Mouse (Mus musculus) ZHBTc4 (cell line): Measurements from ENCODE around the gene Ralgps1.
A peak's percentile ranks its signal among the peaks of the same experiment; 100 is the strongest.

Experiments
- DNase-seq: peaks from one replicate; pipeline ENCODE4 v3.0.0-alpha.2; 2011; ENCODE audit warnings: low read depth, low spot score

Ralgps1 gene

GRCm38 (mm10) chr2:33280525-33280924 lies 90.8 kb downstream of the Ralgps1 start:
- DNase-seq: no peak

GRCm38 (mm10) chr2:33279758-33280157 lies 91.5 kb downstream of the Ralgps1 start:
- no peak for DNase-seq

- DNase-seq: no peak
Observed at GRCm38 (mm10) chr2:33274719-33275490, 96.4 kb downstream of the Ralgps1 start.

GRCm38 (mm10) chr2:33272665-33273439 lies 98.4 kb downstream of the Ralgps1 start:
- no peak for DNase-seq

GRCm38 (mm10) chr2:33271511-33271910 lies 99.8 kb downstream of the Ralgps1 start:
- no peak for DNase-seq

- no peak for DNase-seq
Observed at GRCm38 (mm10) chr2:33270569-33270968, 100.7 kb downstream of the Ralgps1 start.

GRCm38 (mm10) chr2:33269132-33269493 lies 102.2 kb downstream of the Ralgps1 start:
- no peak for DNase-seq

- DNase-seq: peak; percentile 33
Observed at GRCm38 (mm10) chr2:33268384-33269131, 102.7 kb downstream of the Ralgps1 start.

GRCm38 (mm10) chr2:33267075-33267474 lies 104.2 kb downstream of the Ralgps1 start:
- DNase-seq: no peak

- DNase-seq: no peak
Observed at GRCm38 (mm10) chr2:33265793-33266192, 105.5 kb downstream of the Ralgps1 start.

GRCm38 (mm10) chr2:33261475-33261874 lies 109.8 kb downstream of the Ralgps1 start:
- DNase-seq: no peak

- no peak for DNase-seq
Observed at GRCm38 (mm10) chr2:33260772-33261171, 110.5 kb downstream of the Ralgps1 start.

GRCm38 (mm10) chr2:33256769-33257537 lies 114.3 kb downstream of the Ralgps1 start:
- no peak for DNase-seq

- DNase-seq: no peak
Observed at GRCm38 (mm10) chr2:33254318-33254985, 116.8 kb downstream of the Ralgps1 start.

GRCm38 (mm10) chr2:33253572-33254190 lies 117.6 kb downstream of the Ralgps1 start:
- no peak for DNase-seq

- no peak for DNase-seq
Observed at GRCm38 (mm10) chr2:33252751-33253150, 118.5 kb downstream of the Ralgps1 start.

- DNase-seq: no peak
Observed at GRCm38 (mm10) chr2:33249922-33250633, 121.2 kb downstream of the Ralgps1 start.

- DNase-seq: no peak
Observed at GRCm38 (mm10) chr2:33248549-33248948, 122.7 kb downstream of the Ralgps1 start.

GRCm38 (mm10) chr2:33246841-33247240 lies 124.4 kb downstream of the Ralgps1 start:
- DNase-seq: no peak

- no peak for DNase-seq
Observed at GRCm38 (mm10) chr2:33245350-33245749, 125.9 kb downstream of the Ralgps1 start.
